Mouse (Mus musculus) intestine, embryonic 14.5 days (tissue): Measurements from ENCODE around the gene Susd3. TPM values are rescaled to one million over a fixed set of nuclear protein-coding genes. Genes with fewer than 3 reads are reported as not detected.

Experiments
- ATAC-seq: fragments of 200-750 bp; cut with Nextera tagmentation; replicated peaks from 2 replicates; pipeline ENCODE4 v1.8.0; 2017; ENCODE audit warnings: low read depth, moderate number of reproducible peaks, moderate TSS enrichment, moderate library complexity; ENCODE audit not compliant: low FRiP score, low TSS enrichment
- DNase-seq: peaks from one replicate; pipeline ENCODE4 v3.0.0-alpha.2; 2018; ENCODE audit warnings: low spot score
- H3K27ac ChIP-seq: fragments of 300-500 bp; sonication (generic); 2 replicates; pipeline ENCODE4 v1.5.1; 2014; ENCODE audit warnings: low read depth, mild to moderate bottlenecking, control low read depth
- H3K27me3 ChIP-seq: fragments of 300-500 bp; sonication (generic); replicated peaks from 2 replicates; pipeline ENCODE4 v1.6.1; 2014; ENCODE audit warnings: low read length, control low read depth; ENCODE audit not compliant: control insufficient read depth, insufficient read depth
- H3K36me3 ChIP-seq: fragments of 300-500 bp; sonication (generic); 2 replicates; pipeline ENCODE4 v1.6.1; 2014; ENCODE audit warnings: low read length, control low read depth; ENCODE audit not compliant: control insufficient read depth, insufficient read depth
- H3K4me1 ChIP-seq: fragments of 300-500 bp; sonication (generic); replicated peaks from 2 replicates; pipeline ENCODE4 v1.6.1; 2014; ENCODE audit warnings: low read length, control low read depth, mixed read lengths; ENCODE audit not compliant: control insufficient read depth, insufficient read depth
- H3K4me2 ChIP-seq: fragments of 300-500 bp; sonication (generic); 2 replicates; pipeline ENCODE4 v1.6.1; 2014; ENCODE audit warnings: low read length
- H3K4me3 ChIP-seq: fragments of 300-500 bp; sonication (generic); 2 replicates; pipeline ENCODE4 v1.5.1; 2014; ENCODE audit warnings: low read depth, low read length, control low read depth, mixed read lengths
- H3K9ac ChIP-seq: fragments of 300-500 bp; sonication (generic); 2 replicates; pipeline ENCODE4 v1.6.1; 2014; ENCODE audit warnings: mild to moderate bottlenecking, low read length
- H3K9me3 ChIP-seq: fragments of 300-500 bp; sonication (generic); 2 replicates; pipeline ENCODE4 v1.6.1; 2016; ENCODE audit warnings: low read length, control low read depth; ENCODE audit not compliant: control insufficient read depth
- WGBS: fragments of 180-500 bp; shearing (Covaris S2); extraction: QIAGEN DNeasy Blood & Tissue Kit; methylation state at CpG from one replicate; pipeline ENCODE4 v1.1.7; 2014; 5-methylcytosine and 5-hydroxymethylcytosine counted together
- polyA plus RNA-seq: library from polyadenylated mRNA; unstranded; fragments of >200 nt; fragmentation: Nextera tagmentation; extraction: Ambion mirVana; gene quantifications from 2 replicates; pipeline ENCODE4 v1.2.1, GENCODE M21; 2014

Susd3 gene
- polyA plus RNA-seq, 1 experiment from 2014 or later, result 1.4 TPM

DNA sequence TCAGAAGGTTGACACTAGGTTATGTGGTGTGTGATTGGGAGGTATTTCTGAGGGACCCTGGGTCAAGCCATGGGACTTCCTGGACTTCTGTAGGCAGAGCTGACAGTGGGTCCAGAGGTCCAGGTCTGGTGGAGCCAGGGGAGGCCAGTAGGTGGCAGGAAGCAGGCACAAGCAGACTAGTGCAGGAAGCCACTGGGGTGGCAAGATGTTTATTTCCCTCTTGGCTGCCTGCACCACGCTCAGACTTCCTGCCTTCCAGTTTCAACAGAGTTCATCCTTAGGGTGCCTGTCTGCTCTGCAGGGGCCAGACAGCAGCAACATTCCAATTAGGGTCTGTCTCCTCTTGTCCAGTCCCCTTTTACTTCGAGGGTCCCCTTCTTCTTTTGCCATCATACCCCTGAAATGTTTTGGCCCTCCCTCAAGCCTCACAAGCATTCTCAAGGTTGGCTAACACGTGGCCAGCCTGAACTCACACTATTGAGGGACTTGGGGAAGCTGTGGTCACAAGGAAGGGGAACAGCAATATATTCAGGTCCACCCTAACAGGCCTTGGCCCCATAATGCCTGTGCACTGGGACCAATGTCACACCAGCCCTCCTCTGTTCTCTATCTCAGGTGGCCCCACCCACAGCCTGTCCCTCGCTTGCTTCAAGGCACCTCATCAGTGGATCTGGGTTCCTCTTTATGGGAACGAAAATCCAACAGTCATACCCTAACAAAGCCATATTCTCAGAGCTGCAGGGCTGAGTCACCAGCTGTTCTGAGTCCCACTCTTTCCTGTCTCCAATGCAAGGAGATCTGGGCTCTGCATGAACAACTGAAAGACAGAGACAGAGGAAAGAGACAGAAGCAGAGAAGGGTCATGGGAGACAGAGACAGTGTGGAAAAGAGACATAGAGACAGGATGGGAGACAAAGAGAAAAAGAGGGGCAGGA, 23.6 kb upstream of the Susd3 start:
- Histone ChIP-seq H3K36me3 (no peaks in the 10 kb centered on the region), H3K27me3 (no peaks in the 10 kb centered on the region), H3K9me3 (no peaks in the 10 kb centered on the region), H3K27ac (no peak overlapping the region), H3K4me1 (no peaks in the 10 kb centered on the region), H3K9ac (no peak overlapping the region), H3K4me3 (no peak overlapping the region), H3K4me2 (no peak overlapping the region)
- WGBS, result 58% methylated on average over 5 of the region's 5 CpGs
- ATAC-seq (no peak), DNase-seq (no peak)

DNA sequence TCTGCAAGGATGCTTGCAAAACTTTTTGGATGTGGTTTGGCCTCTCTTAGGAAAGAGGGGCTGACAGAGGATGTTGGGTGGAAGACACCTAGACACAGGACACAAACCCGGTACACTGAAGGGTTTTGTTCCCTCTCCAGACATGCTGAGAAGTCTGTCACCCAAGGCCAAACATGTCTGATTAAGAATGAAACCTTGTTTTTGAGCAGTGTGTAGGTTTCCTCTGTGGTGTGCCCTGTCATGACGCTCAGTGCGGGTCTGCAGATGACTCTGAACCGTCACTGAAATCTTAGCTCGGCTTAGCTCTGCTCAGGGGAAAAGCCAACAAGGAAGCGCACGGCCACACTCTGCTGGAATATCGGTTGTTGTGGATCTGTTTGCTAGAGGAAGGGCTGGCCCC, 22.0 kb upstream of the Susd3 start:
- H3K4me3 ChIP-seq, result no peak overlapping the region
- DNase-seq (no peak), ATAC-seq (no peak)
- whole genome bisulfite sequencing, result 86% methylated on average over 8 of the region's 8 CpGs
- H3K27me3 ChIP-seq, result no peaks in the 10 kb centered on the region
- H3K4me2 ChIP-seq, result no peak overlapping the region
- no peaks in the 10 kb centered on the region for H3K9me3 ChIP-seq
- no peaks in the 10 kb centered on the region for H3K36me3 ChIP-seq
- H3K4me1 ChIP-seq, result no peaks in the 10 kb centered on the region
- no peak overlapping the region for H3K27ac ChIP-seq
- H3K9ac ChIP-seq, result no peak overlapping the region

DNA sequence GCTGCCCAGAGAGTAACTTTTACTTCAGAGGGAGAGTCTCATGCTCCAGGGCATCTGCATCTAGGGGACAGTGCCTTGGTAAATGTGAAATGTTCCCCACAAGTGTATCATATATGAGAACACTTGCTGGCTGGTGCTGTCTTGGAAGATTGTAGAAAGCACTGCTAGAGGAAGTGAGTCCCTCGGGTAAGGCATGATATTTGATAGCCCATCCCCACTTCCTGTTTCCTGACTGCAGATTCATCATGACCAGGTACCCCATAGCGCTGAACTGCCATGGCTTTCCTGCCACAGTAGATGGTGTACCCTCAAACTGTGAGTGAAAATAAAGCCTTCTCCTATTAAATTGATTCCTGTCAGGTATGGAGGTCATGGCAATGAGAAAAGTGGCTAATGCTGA, 19.1 kb upstream of the Susd3 start:
- H3K27me3 ChIP-seq, result no peaks in the 10 kb centered on the region
- WGBS, result 41% methylated on average over 2 of the region's 2 CpGs
- no peaks in the 10 kb centered on the region for H3K9me3 ChIP-seq
- DNase-seq (no peak), ATAC-seq (no peak)
- H3K4me2 ChIP-seq, result no peak overlapping the region
- H3K4me3 ChIP-seq, result no peak overlapping the region
- no peaks in the 10 kb centered on the region for H3K4me1 ChIP-seq
- no peak overlapping the region for H3K9ac ChIP-seq
- H3K27ac ChIP-seq, result no peak overlapping the region
- no peaks in the 10 kb centered on the region for H3K36me3 ChIP-seq

DNA sequence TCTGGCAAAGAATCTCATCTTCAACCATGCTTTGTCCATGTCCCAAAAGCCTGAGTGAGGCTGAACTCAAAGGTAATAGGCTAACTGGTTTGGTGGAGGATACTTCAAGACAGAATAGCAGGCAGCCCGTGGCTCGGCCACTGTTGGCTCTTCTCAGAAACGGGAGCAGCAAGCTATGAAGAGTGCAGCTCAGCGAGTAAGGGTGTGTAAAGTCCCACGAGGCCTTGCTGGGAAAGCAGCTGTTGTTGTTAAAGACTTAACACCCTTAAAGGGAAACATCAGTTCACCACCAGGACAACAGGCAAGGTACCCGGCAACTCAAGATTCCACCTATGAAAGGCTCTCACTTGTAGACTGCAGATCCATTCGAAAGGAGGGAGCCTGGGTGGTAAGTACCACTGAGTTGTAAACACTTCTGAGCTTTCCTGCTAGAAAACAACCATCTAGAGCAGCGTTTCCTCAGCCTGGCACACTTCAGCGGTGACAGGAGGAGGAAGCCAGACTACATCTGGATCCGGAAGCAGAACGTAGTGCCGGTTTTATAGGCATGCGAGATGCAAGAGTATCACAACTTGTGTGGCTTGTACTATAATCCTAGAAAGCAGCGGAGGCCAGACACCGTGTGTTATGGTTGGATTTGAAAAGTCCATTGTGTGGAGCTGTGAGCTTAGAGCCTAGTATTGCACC, 11.7 kb upstream of the Susd3 start:
- DNase-seq (no peak), ATAC-seq (no peak)
- Histone ChIP-seq H3K4me2 (no peak overlapping the region), H3K4me3 (no peak overlapping the region), H3K27ac (no peak overlapping the region), H3K4me1 (no peaks in the 10 kb centered on the region), H3K9me3 (no peaks in the 10 kb centered on the region), H3K27me3 (no peaks in the 10 kb centered on the region), H3K9ac (no peak overlapping the region), H3K36me3 (no peaks in the 10 kb centered on the region)
- 58% methylated on average over 15 of the region's 15 CpGs for WGBS

DNA sequence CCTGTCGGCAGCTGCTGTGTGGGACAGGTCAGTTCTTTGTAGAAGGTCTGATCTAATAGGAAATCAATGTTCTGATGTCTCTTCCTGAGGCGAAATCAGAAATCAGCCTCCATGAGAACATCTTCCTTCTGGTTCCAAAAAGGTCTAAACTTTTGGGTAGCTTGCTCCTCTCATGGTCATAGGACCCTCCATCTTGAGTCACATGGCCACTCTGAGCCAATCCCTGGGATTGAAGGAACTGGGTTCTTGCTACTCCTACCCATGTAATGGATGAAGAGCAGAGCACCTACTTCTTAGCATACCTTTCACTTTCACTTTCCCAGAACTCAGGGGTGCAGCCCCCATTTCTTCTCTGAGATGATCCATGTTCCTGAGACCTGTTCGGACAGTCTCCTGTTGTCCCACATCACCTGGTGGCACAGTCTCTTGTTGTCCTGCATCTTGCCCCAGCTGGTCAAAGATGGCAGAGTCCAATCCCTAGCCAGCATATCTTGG, 9.4 kb upstream of the Susd3 start:
- DNase-seq (no peak), ATAC-seq (no peak)
- no peaks in the 10 kb centered on the region for H3K36me3 ChIP-seq
- H3K9me3 ChIP-seq, result no peaks in the 10 kb centered on the region
- no peak overlapping the region for H3K4me2 ChIP-seq
- no peak overlapping the region for H3K4me3 ChIP-seq
- no peak overlapping the region for H3K27ac ChIP-seq
- H3K9ac ChIP-seq, result no peak overlapping the region
- no peaks in the 10 kb centered on the region for H3K4me1 ChIP-seq
- no peaks in the 10 kb centered on the region for H3K27me3 ChIP-seq
- WGBS, result 67% methylated on average over 3 of the region's 3 CpGs

DNA sequence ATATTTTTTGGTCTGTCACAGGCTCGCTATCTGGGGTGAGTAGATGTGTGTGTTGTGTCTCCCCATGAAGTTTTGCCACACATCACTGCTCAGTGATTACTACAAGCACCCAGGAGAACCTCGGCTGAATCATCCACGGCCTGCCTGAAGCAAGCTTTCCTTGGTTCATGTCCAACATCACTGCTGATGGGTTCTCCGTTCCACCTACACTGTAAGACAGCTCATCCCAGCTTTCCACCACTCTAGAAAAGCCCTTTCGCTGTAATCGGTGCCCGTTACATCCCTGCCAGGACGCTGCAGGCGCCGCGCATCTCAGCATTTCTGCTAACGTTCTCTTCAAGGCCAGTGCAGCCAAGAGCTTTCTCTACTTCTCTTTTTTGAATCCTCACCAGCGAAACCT, 4.2 kb upstream of the Susd3 start:
- Histone ChIP-seq H3K9ac (no peak overlapping the region), H3K27me3 (peaks cover 8% of the 10 kb centered on the region), H3K4me1 (peaks cover 2% of the 10 kb centered on the region; the same call in 1 of the 2 replicates), H3K27ac (no peak overlapping the region), H3K36me3 (no peaks in the 10 kb centered on the region), H3K4me2 (no peak overlapping the region), H3K9me3 (no peaks in the 10 kb centered on the region), H3K4me3 (no peak overlapping the region)
- no peak for ATAC-seq
- 87% methylated on average over 13 of the region's 13 CpGs for WGBS
- no peak for DNase-seq

DNA sequence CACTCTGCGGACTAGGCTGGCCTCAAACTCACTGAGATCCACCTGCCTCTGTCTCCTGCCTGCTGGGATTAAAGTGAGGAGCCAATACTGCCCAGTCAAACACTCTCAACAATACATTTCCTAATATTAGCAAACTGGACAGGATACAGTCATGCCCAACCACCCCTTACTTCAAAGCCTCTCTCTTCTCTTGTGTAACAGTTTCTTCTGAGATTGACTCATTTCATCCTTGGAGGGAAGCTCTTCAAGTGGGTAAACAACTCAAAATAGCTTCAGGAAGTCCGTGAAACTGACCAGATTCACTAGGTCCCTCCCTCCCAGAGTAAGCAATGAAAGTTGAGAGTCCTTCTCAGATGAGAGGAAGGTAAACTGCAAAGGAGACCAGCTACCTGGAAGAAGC, 3.6 kb upstream of the Susd3 start:
- Histone ChIP-seq H3K4me1 (peaks cover 8% of the 10 kb centered on the region), H3K4me3 (no peak overlapping the region), H3K9ac (no peak overlapping the region), H3K9me3 (no peaks in the 10 kb centered on the region), H3K36me3 (no peaks in the 10 kb centered on the region), H3K27me3 (peaks cover 14% of the 10 kb centered on the region), H3K27ac (no peak overlapping the region), H3K4me2 (no peak overlapping the region)
- WGBS, result 58% methylated on average over 2 of the region's 2 CpGs
- no peak for ATAC-seq
- no peak for DNase-seq

DNA sequence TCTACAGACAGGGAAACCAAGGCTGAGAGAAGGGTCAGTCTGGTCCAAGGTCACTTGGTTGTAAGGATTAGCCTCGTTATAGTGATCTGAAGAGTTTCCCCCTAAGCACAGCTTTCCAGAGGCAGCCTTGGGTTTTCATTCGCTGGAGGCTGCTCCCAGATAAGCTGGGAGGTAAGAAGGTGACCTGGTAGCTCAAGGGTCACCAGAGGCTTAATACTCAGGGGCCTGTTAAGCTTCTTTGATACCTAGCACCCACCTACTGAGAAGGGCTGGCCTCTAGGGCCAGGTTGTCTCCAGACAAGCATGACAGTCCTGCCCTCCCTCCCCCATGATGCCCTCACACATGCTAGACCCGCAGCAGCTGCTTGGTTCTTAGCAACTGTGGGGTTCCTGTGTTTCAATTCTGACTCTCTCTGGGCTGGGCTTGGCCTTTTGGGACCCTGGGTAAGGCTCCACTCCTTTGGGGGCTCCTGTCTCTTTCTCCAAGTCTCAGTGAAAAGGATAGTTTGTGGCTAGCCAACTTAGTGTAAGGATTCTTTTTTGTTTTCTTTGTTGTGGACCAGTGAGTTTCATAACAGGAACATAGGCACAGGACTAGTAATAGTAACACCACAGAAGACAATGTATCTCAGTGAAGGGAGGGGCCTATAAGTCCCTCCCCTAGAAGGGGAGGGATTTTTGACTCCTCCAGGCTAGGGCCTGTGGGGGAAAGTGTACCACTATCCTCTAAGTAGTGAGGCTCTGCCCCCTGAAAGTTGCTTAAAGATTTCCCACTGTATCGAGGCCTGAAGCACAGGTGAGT, 2.4 kb upstream of the Susd3 start:
- Histone ChIP-seq H3K9ac (no peak overlapping the region), H3K9me3 (no peaks in the 10 kb centered on the region), H3K4me1 (peaks cover 8% of the 10 kb centered on the region), H3K27ac (no peak overlapping the region), H3K36me3 (no peaks in the 10 kb centered on the region), H3K4me2 (no peak overlapping the region), H3K4me3 (no peak overlapping the region), H3K27me3 (peaks cover 23% of the 10 kb centered on the region)
- ATAC-seq (no peak), DNase-seq (no peak)
- WGBS, result 43% methylated on average over 4 of the region's 4 CpGs
